Mouse (Mus musculus) thymus, postnatal 4 days (tissue): ENCODE measurements around the gene Miga1.

Source experiments
- DNase-seq: peaks from one replicate; pipeline ENCODE4 v3.0.0; 2021

The Miga1 gene

DNA sequence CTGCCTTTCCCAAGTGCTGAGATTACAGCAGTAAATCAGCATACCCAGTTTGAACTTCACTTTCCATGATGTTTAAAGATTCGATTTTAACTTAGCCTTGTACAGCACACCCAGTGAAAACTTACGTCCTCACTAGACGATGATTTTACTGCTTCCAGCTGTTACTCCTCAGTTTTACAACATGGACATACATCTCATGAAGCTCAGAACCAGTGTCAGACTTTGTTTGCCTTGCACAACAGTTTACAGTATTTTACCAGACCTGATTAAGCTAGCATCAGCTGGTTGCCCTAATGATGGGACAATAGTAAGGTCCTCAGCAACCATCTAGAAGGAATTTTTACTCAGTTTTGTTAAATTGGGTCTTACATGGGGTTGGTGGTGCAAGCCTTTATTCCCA, 99.1 kb downstream of the Miga1 start:
- no peak for DNase-seq

- no peak for DNase-seq
Measured at GRCm38 (mm10) chr3:152239592-152239991, 100.6 kb downstream of the Miga1 start.

GRCm38 (mm10) chr3:152238836-152239235, 101.4 kb downstream of the Miga1 start:
- DNase-seq, result no peak

DNA sequence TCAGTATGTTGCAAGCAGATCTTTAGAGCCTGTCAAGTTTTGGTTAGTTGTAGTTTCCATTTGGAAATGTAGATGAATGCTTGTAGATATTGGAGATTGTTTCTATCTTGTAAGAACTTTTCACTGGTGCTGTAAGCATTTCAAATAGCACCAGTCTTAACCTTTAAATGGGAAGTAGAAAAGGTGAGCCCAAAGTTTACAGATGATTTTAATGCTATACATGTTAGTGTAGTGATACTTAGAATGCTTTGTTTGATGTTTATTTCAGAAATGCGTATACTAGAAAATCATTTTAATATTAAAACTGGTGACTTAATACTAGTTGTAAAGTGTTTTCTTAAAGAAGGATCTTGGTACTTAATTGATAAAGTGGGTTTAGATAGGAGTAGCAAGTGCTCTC, 104.4 kb downstream of the Miga1 start:
- no peak for DNase-seq

- no peak for DNase-seq
Measured at GRCm38 (mm10) chr3:152235238-152235637, 105.0 kb downstream of the Miga1 start.

DNA sequence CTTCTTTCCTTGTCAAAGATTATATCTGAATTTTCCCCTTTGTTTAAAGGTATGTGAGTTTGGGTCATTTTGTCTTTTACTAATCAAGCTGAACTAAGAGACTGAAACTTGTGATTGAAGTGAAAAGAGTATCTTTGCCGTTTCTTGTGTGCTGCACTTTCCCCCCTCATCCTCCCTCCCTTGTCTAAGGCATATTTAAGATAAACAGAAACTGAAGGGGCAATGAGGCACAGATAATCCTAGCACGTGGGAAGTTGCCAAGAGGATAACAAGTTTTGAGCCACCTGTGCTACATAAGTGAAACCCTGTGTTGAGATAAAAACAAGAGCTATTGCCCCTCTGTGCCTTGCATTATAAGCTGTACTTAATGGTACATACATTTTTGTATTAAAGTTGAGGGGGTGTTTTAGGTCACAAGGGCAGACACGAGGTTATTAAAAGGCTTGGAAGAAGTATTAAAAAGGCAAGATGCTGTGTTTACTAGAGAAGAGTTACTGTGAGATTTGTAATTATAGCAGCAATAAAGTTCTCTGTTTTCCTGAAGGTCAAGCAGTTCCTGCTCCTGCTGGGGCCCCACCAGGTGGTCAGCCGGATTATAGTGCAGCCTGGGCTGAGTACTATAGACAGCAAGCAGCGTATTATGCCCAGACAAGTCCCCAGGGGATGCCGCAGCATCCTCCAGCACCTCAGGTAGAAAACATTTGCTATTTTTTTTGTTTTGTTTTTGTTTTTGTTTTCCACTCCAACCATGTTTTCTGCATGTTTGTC, 108.7 kb downstream of the Miga1 start:
- DNase-seq, result no peak

GRCm38 (mm10) chr3:152229271-152229670, 110.9 kb downstream of the Miga1 start:
- DNase-seq, result no peak

- no peak for DNase-seq
Measured at GRCm38 (mm10) chr3:152228843-152229242, 111.4 kb downstream of the Miga1 start.

GRCm38 (mm10) chr3:152225906-152226305, 114.3 kb downstream of the Miga1 start:
- DNase-seq, result no peak

GRCm38 (mm10) chr3:152224918-152225317, 115.3 kb downstream of the Miga1 start:
- no peak for DNase-seq
